Mouse (Mus musculus): Measurements from ENCODE around the gene 4921517D22Rik.
A peak's percentile ranks its signal among the peaks of the same experiment; 100 is the strongest.

Gene 4921517D22Rik

DNA sequence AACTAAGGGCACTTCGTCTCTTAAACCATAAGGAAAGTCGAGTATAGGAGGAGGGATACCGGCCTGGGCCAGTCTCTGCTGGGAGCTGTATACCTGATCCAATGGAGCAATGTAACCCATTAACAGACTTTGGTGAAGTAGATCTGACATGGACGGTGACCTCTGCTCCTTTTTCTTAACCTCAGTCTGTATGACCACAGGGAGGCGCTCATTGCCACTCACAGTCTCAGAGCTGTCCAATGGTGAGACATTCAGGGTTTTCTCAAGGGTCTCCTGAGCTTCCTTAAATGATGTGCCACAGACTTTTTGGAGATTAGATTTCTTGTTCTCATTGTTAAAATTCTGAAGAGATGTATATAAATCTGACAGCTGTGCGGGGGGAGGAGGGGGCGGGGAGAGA lies 3.3 kb downstream of the 4921517D22Rik start:
- DNase-seq, result no peak

GRCm38 (mm10) chr13:59689843-59690242 lies 4.1 kb downstream of the 4921517D22Rik start:
- no peak for DNase-seq

- DNase-seq, result no peak
These were observed 4.6 kb downstream of the 4921517D22Rik start for GRCm38 (mm10) chr13:59689313-59689712.

GRCm38 (mm10) chr13:59688338-59688770 lies 5.6 kb downstream of the 4921517D22Rik start:
- peak; percentile 26 to 40 for DNase-seq

GRCm38 (mm10) chr13:59685236-59685635 lies 8.7 kb downstream of the 4921517D22Rik start:
- DNase-seq, result no peak

GRCm38 (mm10) chr13:59682629-59683028 lies 11.3 kb downstream of the 4921517D22Rik start:
- DNase-seq, result no peak

GRCm38 (mm10) chr13:59679908-59680307 lies 14.0 kb downstream of the 4921517D22Rik start:
- DNase-seq, result no peak

- DNase-seq, result no peak
These were observed 14.6 kb downstream of the 4921517D22Rik start for GRCm38 (mm10) chr13:59679306-59679705.

DNA sequence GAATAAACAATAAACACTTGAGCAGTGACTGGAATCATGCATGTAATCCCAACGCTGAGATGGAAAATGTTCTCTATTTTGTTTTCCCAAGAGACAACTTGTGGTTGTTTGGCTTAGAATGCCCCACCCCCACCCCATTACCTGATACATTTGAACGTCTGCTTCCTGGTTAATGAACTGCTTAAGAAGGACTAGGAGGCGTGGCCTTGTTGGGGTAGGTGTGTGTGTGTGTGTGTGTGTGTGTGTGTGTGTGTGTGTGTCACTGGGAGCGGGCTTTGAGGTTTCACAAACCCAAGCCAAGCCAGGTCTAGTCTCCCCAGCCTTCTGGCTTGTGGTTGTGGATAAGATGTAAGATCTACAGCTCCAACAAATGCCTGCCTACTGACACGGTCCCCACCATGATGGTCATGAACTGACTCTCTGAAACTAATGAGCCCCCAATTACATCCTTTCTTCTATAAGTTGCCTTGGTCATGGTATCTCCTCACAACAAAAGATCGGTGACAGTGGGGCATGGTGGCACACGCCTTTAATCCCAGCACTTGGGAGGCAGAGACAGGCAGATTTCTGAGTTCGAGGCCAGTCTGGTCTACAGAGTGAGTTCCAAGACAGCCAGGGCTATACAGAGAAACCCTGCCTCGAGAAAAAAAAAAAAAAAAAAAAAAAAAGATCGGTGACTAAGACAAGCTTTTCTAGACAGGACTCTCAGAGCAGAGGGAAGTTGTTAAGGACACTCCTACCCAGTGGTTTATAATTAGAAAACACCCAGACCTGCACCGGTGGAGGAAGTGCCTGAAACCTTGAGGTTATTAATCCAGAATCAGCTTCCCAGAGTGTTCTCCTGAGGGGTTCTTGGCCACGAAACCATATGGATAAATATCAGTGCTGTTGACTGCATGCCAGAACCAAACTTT lies 17.3 kb downstream of the 4921517D22Rik start:
- no peak for DNase-seq

- DNase-seq, result peak; percentile 81 to 87
These were observed 18.5 kb downstream of the 4921517D22Rik start, which contains the start of gene Golm1 for GRCm38 (mm10) chr13:59675151-59676011. Gene Golm1, minus strand, starts transcription at chr13:59675811.

DNA sequence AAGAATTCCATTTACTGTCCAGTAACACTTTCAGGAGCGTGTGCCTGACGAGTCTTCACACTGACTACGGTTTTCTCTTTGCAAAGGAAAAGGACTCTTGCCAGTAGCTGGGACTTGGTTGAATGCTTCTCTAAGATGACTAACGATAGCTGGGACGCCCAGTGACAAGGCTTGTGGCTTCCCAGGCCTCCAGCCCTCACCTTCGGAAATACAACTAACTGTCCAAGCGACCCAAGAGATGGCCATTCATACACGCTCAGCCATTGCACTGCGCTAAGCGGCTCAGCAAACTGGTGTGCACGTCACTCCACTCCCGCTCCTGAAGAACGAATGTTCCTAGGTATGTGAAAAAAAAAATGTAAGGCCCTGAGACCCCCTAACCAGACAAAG lies 19.2 kb downstream of the 4921517D22Rik start:
- DNase-seq, result no peak

DNA sequence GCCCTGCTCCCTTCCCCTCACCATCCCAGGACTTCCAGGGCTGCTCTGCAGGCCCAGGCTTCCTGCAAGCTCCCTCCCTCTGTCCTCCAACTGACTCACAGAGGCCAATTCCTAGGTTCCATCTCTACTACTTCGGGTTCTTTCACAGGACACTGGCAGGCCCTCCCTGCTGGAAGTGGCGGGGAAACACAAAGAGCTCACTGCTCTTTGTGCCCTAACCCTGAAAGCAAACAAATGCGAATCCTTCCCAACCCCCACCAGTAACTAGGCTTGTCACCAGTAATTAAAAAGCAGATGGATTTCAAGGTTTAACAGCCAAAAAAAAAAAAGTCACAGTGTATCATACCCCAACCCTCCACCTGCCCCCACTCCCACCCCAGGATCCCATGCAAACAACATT lies 19.7 kb downstream of the 4921517D22Rik start:
- no peak for DNase-seq

- DNase-seq, result no peak
These were observed 20.3 kb downstream of the 4921517D22Rik start for GRCm38 (mm10) chr13:59673597-59673996.

DNA sequence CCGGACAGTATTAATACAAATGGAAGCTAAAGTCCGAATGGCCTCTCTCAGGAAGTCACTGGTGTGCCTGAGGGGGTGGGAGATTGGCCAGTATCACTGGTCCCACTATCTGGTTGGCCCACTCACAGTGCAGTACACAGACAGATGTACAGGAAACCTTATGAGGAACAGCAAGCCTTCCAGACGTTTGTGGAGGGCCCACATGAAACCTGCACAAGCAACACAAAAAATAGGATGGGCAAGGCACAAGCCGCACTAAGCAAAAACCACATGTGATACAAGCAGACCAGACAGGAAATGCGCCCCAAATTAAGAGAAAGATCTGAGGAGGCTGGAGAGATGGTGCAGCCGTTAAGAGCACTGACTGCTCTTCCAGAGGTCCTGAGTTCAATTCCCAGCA lies 21.7 kb downstream of the 4921517D22Rik start:
- no peak for DNase-seq

DNA sequence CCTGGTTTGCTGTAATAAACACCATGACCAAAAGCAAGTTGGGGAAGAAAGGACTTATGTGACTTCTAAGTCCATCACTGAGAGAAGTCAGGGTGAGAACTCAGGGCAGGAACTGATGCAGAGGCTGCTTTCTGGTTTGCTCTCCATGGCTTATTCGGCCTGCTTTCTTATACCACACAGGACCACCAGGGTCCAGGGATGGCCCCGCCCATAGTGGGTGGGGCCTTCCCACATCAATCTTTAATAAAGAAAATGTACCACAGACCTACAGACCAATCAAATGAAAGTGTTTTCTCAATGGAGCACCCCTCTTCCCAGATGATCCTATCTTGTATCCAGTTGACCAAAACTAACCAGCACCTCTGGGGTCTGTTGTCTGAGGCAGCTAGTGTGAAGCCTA lies 22.4 kb downstream of the 4921517D22Rik start:
- no peak for DNase-seq

DNA sequence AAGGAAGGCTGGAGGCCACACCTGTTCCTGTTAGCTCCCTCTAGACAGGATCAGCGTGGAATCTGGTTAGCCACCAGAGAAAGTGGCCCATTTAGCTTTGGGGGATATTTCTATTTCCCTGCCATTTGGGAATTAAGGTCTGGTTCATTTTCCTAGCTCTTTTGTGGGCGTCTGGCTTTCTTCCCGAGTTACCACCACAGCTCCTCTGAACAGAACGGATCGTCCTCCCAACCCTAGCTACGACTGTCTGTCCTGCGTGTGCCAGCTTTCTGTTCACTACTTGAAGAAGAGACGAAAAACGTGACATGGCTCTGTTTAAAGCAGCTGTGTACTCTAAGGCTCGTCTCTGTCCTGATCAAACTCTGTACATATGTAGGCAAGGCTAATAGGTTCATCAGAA lies 24.0 kb downstream of the 4921517D22Rik start:
- DNase-seq, result no peak

DNA sequence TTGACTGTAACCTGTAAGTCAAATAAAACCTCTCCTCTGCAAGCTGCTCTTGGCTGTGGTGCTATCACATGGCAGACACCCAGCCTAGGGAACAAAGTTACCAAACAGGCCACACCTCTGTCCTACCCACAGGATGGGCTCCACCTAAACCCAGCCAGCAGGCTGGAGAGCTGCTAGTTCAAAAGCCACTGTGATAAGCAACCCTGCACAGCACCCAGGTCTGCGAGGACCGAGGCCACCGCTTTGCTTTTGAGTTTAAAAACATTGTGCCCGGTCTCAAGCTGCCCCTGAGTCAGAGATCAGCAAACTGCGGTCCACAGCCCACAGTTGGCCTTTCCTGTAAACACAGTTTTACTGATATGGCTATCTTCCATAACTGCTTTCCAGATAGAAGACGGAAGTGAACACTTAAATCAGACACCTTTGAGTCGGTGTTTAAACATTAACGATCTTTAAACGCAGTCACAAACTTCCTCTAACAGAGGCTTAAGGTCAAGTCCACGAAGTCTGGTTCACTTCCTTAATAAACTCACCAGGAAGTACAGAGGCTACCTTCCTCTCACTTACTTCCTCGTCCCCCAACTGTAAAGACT lies 25.3 kb downstream of the 4921517D22Rik start:
- peak; percentile 63 to 71 for DNase-seq

DNA sequence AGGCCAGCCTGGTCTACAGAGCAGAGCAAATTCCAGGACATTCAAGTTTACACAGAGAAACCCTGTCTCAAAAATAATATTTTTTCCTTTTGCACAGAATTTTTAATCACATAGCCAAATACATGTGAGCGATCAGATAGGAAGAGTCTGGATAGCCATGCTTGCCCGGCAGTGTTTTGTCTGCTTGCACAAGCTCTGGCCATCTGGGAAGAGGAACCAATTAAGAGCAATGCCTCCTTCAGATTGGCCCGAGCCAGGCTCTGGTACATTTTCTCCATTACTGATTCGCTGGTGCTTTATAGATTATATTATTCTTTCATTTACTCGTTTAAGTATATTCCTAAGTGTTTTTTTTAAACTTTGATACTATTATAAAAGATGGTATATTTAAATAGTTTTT lies 26.1 kb downstream of the 4921517D22Rik start:
- DNase-seq, result no peak

DNA sequence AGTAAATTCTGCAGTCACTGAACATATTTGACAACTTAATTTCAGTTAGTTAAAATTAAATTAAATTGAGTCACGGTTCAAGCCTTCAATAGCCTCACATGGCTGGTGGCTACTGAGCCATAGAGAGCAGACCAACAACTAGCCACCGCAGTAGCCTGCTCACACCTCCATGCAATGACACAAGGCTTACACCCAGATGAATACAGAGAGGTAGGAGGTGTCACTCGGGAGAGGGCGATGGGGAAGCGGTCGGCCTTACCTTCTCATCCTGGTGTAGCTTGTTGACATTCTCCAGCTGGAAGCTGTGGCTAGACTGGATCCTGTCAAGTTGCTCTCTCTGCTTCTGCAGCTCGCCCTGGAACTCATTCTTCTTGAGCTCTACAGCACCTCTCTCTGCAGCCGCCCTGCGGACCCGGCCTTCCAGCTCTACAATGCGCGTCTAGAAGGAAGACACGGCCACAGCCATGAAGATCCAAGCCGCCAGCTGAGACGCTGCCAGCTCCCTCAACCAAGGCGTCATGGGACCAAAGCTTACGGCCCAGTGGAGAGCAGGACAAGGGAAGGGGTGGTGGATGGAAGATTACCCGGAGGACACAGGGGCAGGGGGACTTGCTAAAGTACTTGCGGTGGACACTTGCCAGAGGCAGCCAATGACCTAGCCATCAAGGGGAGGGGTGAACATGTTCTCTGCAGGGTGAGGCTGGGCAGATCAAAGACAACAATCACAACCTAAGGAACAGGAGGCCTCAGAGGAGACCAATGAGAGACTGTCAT lies 29.8 kb downstream of the 4921517D22Rik start:
- DNase-seq, result no peak

GRCm38 (mm10) chr13:59661966-59662365 lies 31.9 kb downstream of the 4921517D22Rik start:
- no peak for DNase-seq

DNA sequence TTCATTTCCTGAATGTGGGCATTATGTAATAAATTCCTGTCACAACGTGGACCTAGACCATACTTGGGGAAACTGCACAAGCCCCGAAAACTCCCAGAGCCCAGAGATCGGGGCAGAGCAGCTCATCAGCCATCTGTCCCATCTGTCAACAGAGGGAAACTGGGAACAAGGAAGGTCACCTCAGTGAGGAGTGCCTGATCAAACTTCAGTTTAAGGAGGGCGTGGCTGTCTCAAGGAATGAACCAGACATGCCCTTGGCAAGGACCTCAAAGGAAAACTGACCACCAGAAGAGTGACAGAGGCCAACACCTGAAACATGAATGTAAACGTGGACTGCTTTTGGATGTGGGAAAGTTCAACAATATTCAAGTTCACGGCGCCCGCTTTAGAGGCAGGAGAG lies 32.5 kb downstream of the 4921517D22Rik start:
- DNase-seq, result no peak

- DNase-seq, result no peak
These were observed 33.5 kb downstream of the 4921517D22Rik start for GRCm38 (mm10) chr13:59660371-59660770.
